Mouse (Mus musculus): ENCODE measurements around the gene Fads1.

DNA sequence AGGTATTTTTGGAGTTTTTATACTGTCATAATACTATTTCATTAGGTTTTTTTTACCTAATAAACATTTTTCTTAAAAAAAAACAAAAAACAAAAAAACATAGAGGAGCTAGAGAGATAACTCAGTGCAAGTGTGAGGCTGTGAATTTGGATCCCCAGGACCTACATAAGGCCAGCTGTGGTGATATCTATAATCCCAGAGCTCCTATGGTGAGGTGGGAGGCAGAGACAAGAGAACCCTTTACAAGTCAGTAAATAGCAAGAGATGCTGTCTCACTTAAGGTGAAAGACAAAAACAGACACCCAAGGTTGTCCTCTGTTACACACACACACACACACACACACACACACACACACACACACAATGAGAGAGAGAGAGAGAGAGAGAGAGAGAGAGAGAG lies 13.5 kb upstream of the Fads1 start:
- TF ChIP-seq CTCF (IDR thresholded peaks at IDR 0.05; ENCODE audit: control insufficient read depth, insufficient read depth, insufficient read length) (no peak), MAX (IDR thresholded peaks at IDR 0.05) (no peak)
